In the genomic region with DNA sequence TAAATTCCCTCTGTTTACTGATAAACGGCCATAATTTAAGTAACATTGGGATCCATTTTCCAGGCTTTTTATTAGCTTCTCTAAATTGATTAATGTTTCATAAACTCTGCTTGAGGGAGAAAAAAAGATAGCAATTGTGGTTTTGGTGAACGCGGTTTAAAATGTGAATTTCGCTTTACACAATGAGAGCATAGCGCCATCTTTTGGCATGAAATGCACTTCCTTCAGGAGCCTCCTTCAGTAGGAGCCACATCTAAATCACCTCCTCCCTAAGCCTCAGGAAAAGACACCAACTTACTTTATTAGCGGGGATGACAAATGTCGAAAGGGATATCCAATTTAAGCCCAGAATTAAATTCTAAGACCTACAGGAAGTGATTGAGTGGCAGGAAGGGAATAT, we compare ENCODE assay signal across 9 mouse cellular contexts.
DNase-seq lines count a peak whose midpoint lies in the region; ATAC-seq lines count a peak whose summit lies in the region.
"Had no signal": no experiment of that assay in that cellular context is flagged by ENCODE, and none has a peak within 500 bp of the region (broad histone marks: within the 10 kb centered on the region; RNA-seq: fewer than 3 reads in every experiment).

No protein-coding gene starts in this region.

- H3K4me3 ChIP-seq in neural tube, embryonic 11.5 days (ENCODE audit: low read depth, low read length), result no peak overlapping the region

- no peak overlapping the region for H3K27ac ChIP-seq in neural tube, embryonic 11.5 days (ENCODE audit: low read depth, low read length)
- H3K27ac ChIP-seq: liver, embryonic 14.5 days had no signal

- WGBS in neural tube, embryonic 11.5 days, result 29% methylated on average over 7 of the region's 7 CpGs

- H3K9me3 ChIP-seq in neural tube, embryonic 11.5 days (ENCODE audit: control insufficient read depth, low read length), result no peaks in the 10 kb centered on the region

- H3K4me2 ChIP-seq in neural tube, embryonic 11.5 days (ENCODE audit: low read depth), result no peak overlapping the region

- H3K27me3 ChIP-seq in neural tube, embryonic 11.5 days (ENCODE audit: control insufficient read depth, insufficient read depth, low read length), result no peaks in the 10 kb centered on the region

- no peaks in the 10 kb centered on the region for H3K36me3 ChIP-seq in neural tube, embryonic 11.5 days (ENCODE audit: control insufficient read depth, insufficient read depth, low read length)

- DNase-seq in cerebellum, postnatal 14 days, result peak; percentile 43 to 47
- DNase-seq in cerebellum, adult 11-12 months, result no peak
- DNase-seq in neural tube, embryonic 11.5 days (ENCODE audit: low spot score), result peak; percentile 24
- DNase-seq in neural tube, embryonic 10.5 days (ENCODE audit: extremely low spot score, low spot score), result no peak
- DNase-seq in layer of hippocampus, adult 9-10 months (ENCODE audit: low spot score), result peak; percentile 29
- DNase-seq in right cerebral cortex, postnatal 36 days (ENCODE audit: low spot score in 2 of 2), result peak; percentile 8 to 14
- DNase-seq in thymus, postnatal 10 days (ENCODE audit: low spot score in 2 of 2), result no peak

- H3K4me1 ChIP-seq in neural tube, embryonic 11.5 days (ENCODE audit: control insufficient read depth, insufficient read depth, low read length), result no peaks in the 10 kb centered on the region

- no peak overlapping the region for H3K9ac ChIP-seq in neural tube, embryonic 11.5 days (ENCODE audit: low read length)
- H3K9ac ChIP-seq: liver, embryonic 14.5 days had no signal

- ATAC-seq in neural tube, embryonic 11.5 days (ENCODE audit: insufficient read depth, low FRiP score, low TSS enrichment), result no peak
- ATAC-seq in activated CD4-positive, CD25-positive, alpha-beta regulatory T cell, adult 4 months, result no peak

Comparison
In these comparisons a context has a peak if more than half of its experiments do, and no peak if none do; other contexts are left out.
1. DNase-seq: peak in cerebellum, postnatal 14 days (2 of 2), neural tube, embryonic 11.5 days (single experiment), layer of hippocampus, adult 9-10 months (single experiment) and right cerebral cortex, postnatal 36 days (2 of 2); none in cerebellum, adult 11-12 months (single experiment), neural tube, embryonic 10.5 days (single experiment) and thymus, postnatal 10 days (0 of 2).